Mouse (Mus musculus) kidney, embryonic 15.5 days (tissue): Measurements from ENCODE around the gene Itga9. TPM values are rescaled to one million over a fixed set of nuclear protein-coding genes. Genes with fewer than 3 reads are reported as not detected.

Source experiments
- ATAC-seq: fragments of 200-750 bp; cut with Nextera tagmentation; replicated peaks from 2 replicates; pipeline ENCODE4 v1.8.0; 2017; ENCODE audit warnings: moderate TSS enrichment; ENCODE audit not compliant: low FRiP score
- H3K27ac ChIP-seq: fragments of 300-500 bp; sonication (generic); 2 replicates; pipeline ENCODE4 v1.5.1; 2015; ENCODE audit warnings: mild to moderate bottlenecking, inconsistent platforms
- H3K27me3 ChIP-seq: fragments of 300-500 bp; sonication (generic); 2 replicates; pipeline ENCODE4 v1.6.1; 2015; ENCODE audit warnings: inconsistent platforms
- H3K36me3 ChIP-seq: fragments of 300-500 bp; sonication (generic); 2 replicates; pipeline ENCODE4 v1.6.1; 2015; ENCODE audit warnings: inconsistent platforms
- H3K4me1 ChIP-seq: fragments of 300-500 bp; sonication (generic); 2 replicates; pipeline ENCODE4 v1.6.1; 2015; ENCODE audit warnings: inconsistent platforms
- H3K4me2 ChIP-seq: fragments of 300-500 bp; sonication (generic); 2 replicates; pipeline ENCODE4 v1.6.1; 2015; ENCODE audit warnings: moderate library complexity, mild to moderate bottlenecking, inconsistent platforms
- H3K4me3 ChIP-seq: fragments of 300-500 bp; sonication (generic); replicated peaks from 2 replicates; pipeline ENCODE4 v1.5.1; 2015; ENCODE audit warnings: mild to moderate bottlenecking, inconsistent platforms
- H3K9ac ChIP-seq: fragments of 300-500 bp; sonication (generic); 2 replicates; pipeline ENCODE4 v1.6.1; 2015; ENCODE audit warnings: mild to moderate bottlenecking, inconsistent platforms
- H3K9me3 ChIP-seq: fragments of 300-500 bp; sonication (generic); replicated peaks from 2 replicates; pipeline ENCODE4 v1.6.1; 2016; ENCODE audit warnings: inconsistent platforms
- WGBS: fragments of 180-500 bp; shearing (Covaris S2); methylation state at CpG from one replicate; pipeline ENCODE4 v1.1.7; 2015; ENCODE audit warnings: mixed read lengths; 5-methylcytosine and 5-hydroxymethylcytosine counted together
- polyA plus RNA-seq: library from polyadenylated mRNA; unstranded; fragments of >200 nt; fragmentation: Nextera tagmentation; extraction: Ambion mirVana; gene quantifications from 2 replicates; pipeline ENCODE4 v1.2.1, GENCODE M21; 2015

The Itga9 gene
- polyA plus RNA-seq, 1 experiment from 2014 or later = 26.1 TPM

GRCm38 (mm10) chr9:118737124-118737523 lies 130.6 kb downstream of the Itga9 start:
- Histone ChIP-seq H3K4me3 (no peak overlapping the region), H3K4me2 (no peak overlapping the region), H3K9ac (no peak overlapping the region), H3K27ac (no peak overlapping the region), H3K27me3 (no peaks in the 10 kb centered on the region), H3K9me3 (no peaks in the 10 kb centered on the region), H3K4me1 (peaks cover 12% of the 10 kb centered on the region), H3K36me3 (0 out of 2 replicates have a peak, but pooled peaks cover 4% of the 10 kb centered on the region)
- 73% methylated on average over 2 of the region's 2 CpGs for WGBS
- ATAC-seq = no peak

GRCm38 (mm10) chr9:118737601-118738137 lies 131.2 kb downstream of the Itga9 start:
- ATAC-seq = no peak
- 0 out of 2 replicates have a peak overlapping the region, but pooled peaks have one; percentile 22 for H3K27ac ChIP-seq
- WGBS = 42% methylated on average over 9 of the region's 9 CpGs

GRCm38 (mm10) chr9:118738311-118738710 lies 131.8 kb downstream of the Itga9 start:
- Histone ChIP-seq H3K27ac (no peak overlapping the region), H3K9me3 (no peaks in the 10 kb centered on the region), H3K36me3 (0 out of 2 replicates have a peak, but pooled peaks cover 5% of the 10 kb centered on the region), H3K4me3 (no peak overlapping the region), H3K4me2 (no peak overlapping the region), H3K27me3 (no peaks in the 10 kb centered on the region), H3K9ac (no peak overlapping the region), H3K4me1 (peaks cover 12% of the 10 kb centered on the region)
- WGBS = 90% methylated on average over 5 of the region's 5 CpGs
- no peak for ATAC-seq

More at GRCm38 (mm10) chr9:118737601-118738137, 131.2 kb downstream of the Itga9 start:
- Histone ChIP-seq H3K4me3 (no peak overlapping the region), H3K36me3 (0 out of 2 replicates have a peak, but pooled peaks cover 4% of the 10 kb centered on the region), H3K4me1 (peaks cover 12% of the 10 kb centered on the region), H3K9me3 (no peaks in the 10 kb centered on the region), H3K4me2 (no peak overlapping the region), H3K27me3 (no peaks in the 10 kb centered on the region), H3K9ac (no peak overlapping the region)

- no peak overlapping the region for H3K9ac ChIP-seq
- peaks cover 12% of the 10 kb centered on the region for H3K4me1 ChIP-seq
- 84% methylated on average over 3 of the region's 3 CpGs for WGBS
- H3K4me2 ChIP-seq = no peak overlapping the region
- H3K9me3 ChIP-seq = no peaks in the 10 kb centered on the region
- H3K4me3 ChIP-seq = no peak overlapping the region
- no peak overlapping the region for H3K27ac ChIP-seq
- H3K36me3 ChIP-seq = 0 out of 2 replicates have a peak, but pooled peaks cover 10% of the 10 kb centered on the region
- no peaks in the 10 kb centered on the region for H3K27me3 ChIP-seq
- ATAC-seq = no peak
These were observed 132.6 kb downstream of the Itga9 start for GRCm38 (mm10) chr9:118739071-118739470.

- Histone ChIP-seq H3K27me3 (no peaks in the 10 kb centered on the region), H3K36me3 (0 out of 2 replicates have a peak, but pooled peaks cover 13% of the 10 kb centered on the region), H3K4me1 (peaks cover 12% of the 10 kb centered on the region), H3K27ac (no peak overlapping the region), H3K9ac (no peak overlapping the region), H3K9me3 (no peaks in the 10 kb centered on the region), H3K4me3 (no peak overlapping the region), H3K4me2 (no peak overlapping the region)
- 79% methylated on average over 3 of the region's 3 CpGs for WGBS
- ATAC-seq = no peak
These were observed 133.2 kb downstream of the Itga9 start for GRCm38 (mm10) chr9:118739659-118740058.

GRCm38 (mm10) chr9:118741268-118741667 lies 134.8 kb downstream of the Itga9 start:
- Histone ChIP-seq H3K4me2 (no peak overlapping the region), H3K4me3 (no peak overlapping the region), H3K27ac (no peak overlapping the region), H3K27me3 (no peaks in the 10 kb centered on the region), H3K9ac (no peak overlapping the region), H3K36me3 (peaks cover 21% of the 10 kb centered on the region), H3K9me3 (no peaks in the 10 kb centered on the region), H3K4me1 (peaks cover 12% of the 10 kb centered on the region)
- ATAC-seq = no peak
- 87% methylated on average over 9 of the region's 9 CpGs for WGBS

- H3K4me2 ChIP-seq = no peak overlapping the region
- no peak overlapping the region for H3K27ac ChIP-seq
- peaks cover 14% of the 10 kb centered on the region for H3K4me1 ChIP-seq
- ATAC-seq = no peak
- H3K9ac ChIP-seq = no peak overlapping the region
- H3K36me3 ChIP-seq = peaks cover 8% of the 10 kb centered on the region
- 48% methylated on average over 8 of the region's 8 CpGs for WGBS
- no peaks in the 10 kb centered on the region for H3K27me3 ChIP-seq
- no peak overlapping the region for H3K4me3 ChIP-seq
- H3K9me3 ChIP-seq = no peaks in the 10 kb centered on the region
These were observed 143.0 kb downstream of the Itga9 start for GRCm38 (mm10) chr9:118749335-118749949.

- 77% methylated on average over 7 of the region's 7 CpGs for WGBS
- no peak for ATAC-seq
- H3K36me3 ChIP-seq = no peaks in the 10 kb centered on the region
- no peak overlapping the region for H3K27ac ChIP-seq
- no peak overlapping the region for H3K4me3 ChIP-seq
- no peak overlapping the region for H3K9ac ChIP-seq
- H3K27me3 ChIP-seq = no peaks in the 10 kb centered on the region
- no peaks in the 10 kb centered on the region for H3K9me3 ChIP-seq
- H3K4me2 ChIP-seq = no peak overlapping the region
- peaks cover 14% of the 10 kb centered on the region for H3K4me1 ChIP-seq
These were observed 144.3 kb downstream of the Itga9 start for GRCm38 (mm10) chr9:118750828-118751227.

- WGBS = 92% methylated on average over 2 of the region's 2 CpGs
- Histone ChIP-seq H3K27ac (no peak overlapping the region), H3K4me1 (peaks cover 24% of the 10 kb centered on the region), H3K9ac (no peak overlapping the region), H3K36me3 (no peaks in the 10 kb centered on the region), H3K27me3 (no peaks in the 10 kb centered on the region), H3K9me3 (no peaks in the 10 kb centered on the region), H3K4me2 (no peak overlapping the region), H3K4me3 (no peak overlapping the region)
- no peak for ATAC-seq
These were observed 145.9 kb downstream of the Itga9 start for GRCm38 (mm10) chr9:118752376-118752775.

GRCm38 (mm10) chr9:118759462-118759861 lies 153.0 kb downstream of the Itga9 start:
- Histone ChIP-seq H3K36me3 (no peaks in the 10 kb centered on the region), H3K27ac (peak overlapping the region; percentile 76), H3K27me3 (no peaks in the 10 kb centered on the region), H3K9me3 (no peaks in the 10 kb centered on the region), H3K4me2 (no peak overlapping the region), H3K9ac (no peak overlapping the region), H3K4me3 (no peak overlapping the region), H3K4me1 (peaks cover 65% of the 10 kb centered on the region)
- 28% methylated on average over 4 of the region's 4 CpGs for WGBS
- ATAC-seq = peak; percentile 54; the same call in 1 of the 2 replicates

- no peak for ATAC-seq
- Histone ChIP-seq H3K36me3 (no peaks in the 10 kb centered on the region), H3K9me3 (no peaks in the 10 kb centered on the region), H3K27me3 (no peaks in the 10 kb centered on the region), H3K4me1 (peaks cover 75% of the 10 kb centered on the region), H3K4me2 (no peak overlapping the region), H3K9ac (no peak overlapping the region), H3K4me3 (no peak overlapping the region), H3K27ac (peak overlapping the region; percentile 67)
- 46% methylated on average over 8 of the region's 8 CpGs for WGBS
These were observed 155.6 kb downstream of the Itga9 start for GRCm38 (mm10) chr9:118761953-118762590.

GRCm38 (mm10) chr9:118762759-118763158 lies 156.3 kb downstream of the Itga9 start:
- H3K9ac ChIP-seq = no peak overlapping the region
- H3K9me3 ChIP-seq = no peaks in the 10 kb centered on the region
- no peak overlapping the region for H3K4me3 ChIP-seq
- H3K4me1 ChIP-seq = peaks cover 78% of the 10 kb centered on the region
- no peaks in the 10 kb centered on the region for H3K27me3 ChIP-seq
- no peak for ATAC-seq
- no peak overlapping the region for H3K4me2 ChIP-seq
- no peaks in the 10 kb centered on the region for H3K36me3 ChIP-seq
- H3K27ac ChIP-seq = peak overlapping the region; percentile 67
- WGBS = 38% methylated on average over 7 of the region's 7 CpGs
